9 mouse cellular contexts compared by ENCODE assay signal in the genomic region with DNA sequence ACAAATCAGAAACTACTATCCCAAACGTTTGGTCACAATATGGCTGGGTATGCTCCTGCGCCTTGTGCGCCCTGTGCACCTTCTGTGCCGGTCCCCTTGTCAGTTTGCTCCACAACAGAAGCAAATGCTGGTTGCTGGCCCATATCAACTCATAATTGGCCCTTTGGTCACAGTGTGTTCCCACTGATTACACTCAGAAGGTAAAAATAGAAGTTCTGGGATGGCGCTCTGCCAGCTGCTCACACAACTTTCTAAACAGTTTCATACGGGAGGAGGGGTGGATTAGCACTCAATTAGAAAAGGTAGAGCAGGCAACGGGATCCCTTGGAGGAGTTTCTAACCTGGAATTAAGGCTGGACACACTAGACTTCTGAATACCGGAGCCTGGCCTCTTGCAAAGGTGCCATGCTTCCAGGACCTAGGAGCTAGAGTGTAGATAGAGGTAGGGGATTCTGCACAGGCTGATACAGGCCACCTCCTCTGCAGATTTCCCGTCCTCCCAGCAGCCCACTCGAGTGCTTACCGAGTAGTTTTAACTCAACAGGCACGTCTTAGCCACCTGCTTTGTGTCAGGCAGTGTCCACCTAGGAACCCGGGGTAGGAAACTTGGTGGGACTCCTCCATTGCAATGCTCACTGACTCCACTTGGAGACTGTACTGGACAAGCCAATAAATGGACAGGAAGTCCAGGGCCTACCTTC. TPM values are rescaled to one million over a fixed set of nuclear protein-coding genes. Genes with fewer than 3 reads are reported as not detected.
DNase-seq lines count a peak whose midpoint lies in the region; ATAC-seq and TF ChIP-seq lines count a peak whose summit lies in the region.
"Had no signal": no experiment of that assay in that cellular context is flagged by ENCODE, and none has a peak within 500 bp of the region (broad histone marks: within the 10 kb centered on the region; RNA-seq: fewer than 3 reads in every experiment).

No protein-coding gene starts in this region.

- H3K4me3 ChIP-seq in heart, embryonic 14.5 days (ENCODE audit: control insufficient read depth in 1 of 2, insufficient read depth in 1 of 2, low read depth in 1 of 2, low read length in 2 of 2): no peak overlapping the region
- H3K4me3 ChIP-seq in lung, adult 2 months (replicated peaks; ENCODE audit: extremely low read depth, low read depth, low read length): no peak overlapping the region
- no peak overlapping the region for H3K4me3 ChIP-seq in midbrain, embryonic 11.5 days (ENCODE audit: low read depth, low read length)
- no peak overlapping the region for H3K4me3 ChIP-seq in midbrain, embryonic 14.5 days (replicated peaks; ENCODE audit: low read depth, low read length)
- H3K4me3 ChIP-seq: embryonic facial prominence, embryonic 12.5 days had no signal

- peak; percentile 12; the same call in 1 of the 2 replicates for TF ChIP-seq POLR2A in lung, adult 2 months (IDR thresholded peaks at IDR 0.05; ENCODE audit: borderline replicate concordance, extremely low read depth, low read depth, low read length)

- no peaks in the 10 kb centered on the region for H3K36me3 ChIP-seq in heart, embryonic 14.5 days (ENCODE audit: control insufficient read depth, insufficient read depth, low read length)
- no peaks in the 10 kb centered on the region for H3K36me3 ChIP-seq in midbrain, embryonic 11.5 days (ENCODE audit: control insufficient read depth, insufficient read depth, low read length)
- H3K36me3 ChIP-seq in midbrain, embryonic 14.5 days (ENCODE audit: control insufficient read depth, insufficient read depth, low read length): no peaks in the 10 kb centered on the region
- H3K36me3 ChIP-seq: embryonic facial prominence, embryonic 12.5 days had no signal

- H3K27ac ChIP-seq in heart, embryonic 14.5 days (replicated peaks in 1 of 2; ENCODE audit: control insufficient read depth in 1 of 2, insufficient read depth in 1 of 2, low read depth in 2 of 2, low read length in 2 of 2): peak overlapping the region; percentile 85 to 91
- no peak overlapping the region for H3K27ac ChIP-seq in midbrain, embryonic 11.5 days (ENCODE audit: low read depth, low read length)
- no peak overlapping the region for H3K27ac ChIP-seq in midbrain, embryonic 14.5 days (replicated peaks; ENCODE audit: low read depth, low read length)
- H3K27ac ChIP-seq: embryonic facial prominence, embryonic 12.5 days had no signal

- peaks cover 11 to 22% of the 10 kb centered on the region in 2 experiments for H3K4me1 ChIP-seq in heart, embryonic 14.5 days (ENCODE audit: control insufficient read depth in 2 of 2, insufficient read depth in 2 of 2, low read length in 2 of 2)
- H3K4me1 ChIP-seq in lung, adult 2 months (ENCODE audit: control insufficient read depth, insufficient read depth, low read length): peaks cover 15% of the 10 kb centered on the region
- H3K4me1 ChIP-seq in midbrain, embryonic 11.5 days (ENCODE audit: control insufficient read depth, insufficient read depth, low read length): no peaks in the 10 kb centered on the region
- H3K4me1 ChIP-seq in midbrain, embryonic 14.5 days (ENCODE audit: control insufficient read depth, insufficient read depth, low read length): no peaks in the 10 kb centered on the region
- H3K4me1 ChIP-seq: embryonic facial prominence, embryonic 12.5 days had no signal

- 19% methylated on average over 13 of the region's 13 CpGs for WGBS in heart, embryonic 14.5 days
- WGBS in lung, adult 2 months: 41% methylated on average over 13 of the region's 13 CpGs
- 87% methylated on average over 13 of the region's 13 CpGs for WGBS in midbrain, embryonic 11.5 days
- WGBS in midbrain, embryonic 14.5 days: 84% methylated on average over 13 of the region's 13 CpGs

- DNase-seq in spleen, adult 12 weeks (ENCODE audit: low spot score): peak; percentile 45
- DNase-seq in spleen, adult 18-20 months: no peak
- DNase-seq in lung, adult 2 months: peak; percentile 64
- no peak for DNase-seq in cerebellum, adult 18-20 months
- DNase-seq in midbrain, embryonic 11.5 days (ENCODE audit: low spot score, missing footprints): no peak
- no peak for DNase-seq in layer of hippocampus, postnatal 14 days (ENCODE audit: low spot score in 2 of 2)
- DNase-seq in midbrain, embryonic 14.5 days: no peak

- H3K4me2 ChIP-seq in heart, embryonic 14.5 days (ENCODE audit: low read length): peak overlapping the region; percentile 47
- H3K4me2 ChIP-seq in midbrain, embryonic 11.5 days: no peak overlapping the region
- no peak overlapping the region for H3K4me2 ChIP-seq in midbrain, embryonic 14.5 days (ENCODE audit: low read length)
- H3K4me2 ChIP-seq: embryonic facial prominence, embryonic 12.5 days had no signal

- no peaks in the 10 kb centered on the region for H3K9me3 ChIP-seq in heart, embryonic 14.5 days (ENCODE audit: control insufficient read depth, low read length)
- H3K9me3 ChIP-seq in midbrain, embryonic 11.5 days (ENCODE audit: control insufficient read depth, low read length): no peaks in the 10 kb centered on the region
- no peaks in the 10 kb centered on the region for H3K9me3 ChIP-seq in midbrain, embryonic 14.5 days (ENCODE audit: control insufficient read depth, low read length)
- H3K9me3 ChIP-seq: embryonic facial prominence, embryonic 12.5 days had no signal

- peak overlapping the region; percentile 41 for H3K9ac ChIP-seq in heart, embryonic 14.5 days (ENCODE audit: low read length)
- H3K9ac ChIP-seq in midbrain, embryonic 11.5 days (ENCODE audit: low read length): no peak overlapping the region
- no peak overlapping the region for H3K9ac ChIP-seq in midbrain, embryonic 14.5 days (replicated peaks; ENCODE audit: low read length)
- H3K9ac ChIP-seq: embryonic facial prominence, embryonic 12.5 days had no signal

- H3K27me3 ChIP-seq in heart, embryonic 14.5 days (ENCODE audit: control insufficient read depth, insufficient read depth, low read length): no peaks in the 10 kb centered on the region
- H3K27me3 ChIP-seq in midbrain, embryonic 11.5 days (ENCODE audit: control insufficient read depth, insufficient read depth, low read length): no peaks in the 10 kb centered on the region
- no peaks in the 10 kb centered on the region for H3K27me3 ChIP-seq in midbrain, embryonic 14.5 days (ENCODE audit: control insufficient read depth, insufficient read depth, low read length)
- H3K27me3 ChIP-seq: embryonic facial prominence, embryonic 12.5 days had no signal

- ATAC-seq in heart, embryonic 14.5 days (ENCODE audit: insufficient number of reproducible peaks, insufficient read depth, low FRiP score, low read depth): peak; percentile 60; the same call in 1 of the 2 replicates
- ATAC-seq in midbrain, embryonic 11.5 days (ENCODE audit: low FRiP score): no peak
- no peak for ATAC-seq in midbrain, embryonic 14.5 days (ENCODE audit: low FRiP score, low TSS enrichment)

- TF ChIP-seq CTCF in lung, adult 2 months (IDR thresholded peaks at IDR 0.05; ENCODE audit: insufficient read depth, low read length): no peak

RNA-seq across cellular contexts. Expression of a gene that starts 16.4 kb away (rescaled TPM):
- polyA plus RNA-seq in heart, embryonic 14.5 days (2014; fragmentation: Nextera tagmentation; extraction: Ambion mirVana): 19.5 and 23.3 TPM in 2 replicates
- 17.7 and 23.0 TPM in 2 replicates for polyA plus RNA-seq in lung, adult 2 months (2012; rRNA removed)
- polyA plus RNA-seq in midbrain, embryonic 11.5 days (2014; fragmentation: Nextera tagmentation; extraction: Ambion mirVana): 17.1 and 21.1 TPM in 2 replicates
- 100 to 1,000 TPM; 404 to 410 TPM for total RNA-seq in layer of hippocampus, postnatal 14 days (2021)
- polyA plus RNA-seq in midbrain, embryonic 14.5 days (2014; fragmentation: Nextera tagmentation; extraction: Ambion mirVana): 41.9 and 43.9 TPM in 2 replicates

RNA-seq across cellular contexts. Expression of a gene that starts 39.6 kb away (rescaled TPM):
- 24.6 and 30.3 TPM in 2 replicates for polyA plus RNA-seq in heart, embryonic 14.5 days (2014; fragmentation: Nextera tagmentation; extraction: Ambion mirVana)
- 76.5 and 110 TPM in 2 replicates for polyA plus RNA-seq in lung, adult 2 months (2012; rRNA removed)
- 5.4 and 7.0 TPM in 2 replicates for polyA plus RNA-seq in midbrain, embryonic 11.5 days (2014; fragmentation: Nextera tagmentation; extraction: Ambion mirVana)
- total RNA-seq in layer of hippocampus, postnatal 14 days (2021): 1 to 10 TPM; 2.8 to 5.8 TPM
- 2.8 and 5.6 TPM in 2 replicates for polyA plus RNA-seq in midbrain, embryonic 14.5 days (2014; fragmentation: Nextera tagmentation; extraction: Ambion mirVana)

Comparison
In these comparisons a context has a peak if more than half of its experiments do, and no peak if none do; other contexts are left out.
1. DNase-seq: peak in spleen, adult 12 weeks (single experiment) and lung, adult 2 months (single experiment); none in spleen, adult 18-20 months (0 of 2), cerebellum, adult 18-20 months (0 of 2), midbrain, embryonic 11.5 days (single experiment), layer of hippocampus, postnatal 14 days (0 of 2) and midbrain, embryonic 14.5 days (single experiment).
2. H3K27ac ChIP-seq: peak in heart, embryonic 14.5 days (2 of 2); none in midbrain, embryonic 11.5 days (single experiment) and midbrain, embryonic 14.5 days (single experiment).